Mouse (Mus musculus) G1E (cell line): ENCODE data around the gene Mxi1.

Experiments used
- CTCF ChIP-seq: IDR thresholded peaks from 2 replicates; pipeline ENCODE4 v1.5.1; 2012; ENCODE audit warnings: low read depth, low read length, inconsistent platforms, mixed read lengths
- GATA1 ChIP-seq: IDR thresholded peaks from 2 replicates; pipeline ENCODE4 v1.6.1; 2012; ENCODE audit warnings: borderline replicate concordance, low read length, inconsistent platforms, mixed read lengths
- GATA2 ChIP-seq: IDR thresholded peaks from 2 replicates; pipeline ENCODE4 v1.6.1; 2012; ENCODE audit warnings: low read depth, low read length, inconsistent platforms, borderline replicate concordance
- TAL1 ChIP-seq: conservative IDR thresholded peaks from 2 replicates; pipeline ENCODE4 v1.6.1; 2012; ENCODE audit warnings: low read depth, low read length, inconsistent platforms, mixed read lengths

GRCm38 (mm10) chr19:53378421-53378820 lies 68.1 kb downstream of the Mxi1 start:
- TF ChIP-seq CTCF: no peak
- no peak for TF ChIP-seq GATA1
- no peak for TF ChIP-seq GATA2
- no peak for TF ChIP-seq TAL1
